Mouse (Mus musculus): ENCODE measurements around the gene Zfp369.

GRCm38 (mm10) chr13:65259239-65259638 is 19.4 kb upstream of the Zfp369 start, which contains the start of gene Gm10775:
- no peak for TF ChIP-seq CTCF (IDR thresholded peaks at IDR 0.05; ENCODE audit: low read depth)
- no peak for TF ChIP-seq EP300 (optimal IDR thresholded peaks at IDR 0.05)
